Mouse (Mus musculus) T-helper 1 cell (primary cell): Measurements from ENCODE around the gene Stxbp2.

ENCODE experiments used
- in situ Hi-C: fragments of 300-600 bp; cut with MboI, MseI; formaldehyde crosslinking; loops from one replicate; pipeline ENCODE4 v1.15.1; 2025; ENCODE audit warnings: high pct_unique_total_duplicates

Gene Stxbp2

GRCm38 (mm10) chr8:3628014-3628413, 2.7 kb upstream of the Stxbp2 start:
- in situ Hi-C loops = loop anchor here (10.0 kb wide), 1 partner anchor 597 kb away; the partner anchor contains the start of gene Lrrc8e

DNA sequence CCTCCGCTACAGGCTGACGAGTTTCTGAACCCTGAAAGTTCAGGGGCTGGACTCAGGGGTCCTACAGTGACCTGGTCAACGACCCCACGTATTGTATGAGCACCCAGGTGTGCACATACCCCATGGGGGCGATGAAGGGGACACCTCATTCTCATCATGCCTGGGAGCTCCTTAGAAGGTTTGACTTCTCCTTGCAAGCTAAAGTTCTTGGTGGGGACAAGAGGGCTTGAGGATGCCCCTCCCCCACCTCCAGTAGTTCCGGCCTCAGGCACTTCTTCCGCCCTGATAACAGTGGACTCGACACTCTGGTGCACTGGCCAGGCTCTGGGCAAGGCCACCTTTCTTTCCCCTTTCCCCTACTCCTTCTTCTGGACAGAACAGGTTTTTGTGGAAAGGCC, 722 bp downstream of the Stxbp2 start:
- in situ Hi-C loops = loop anchor here (5.0 kb wide), 1 partner anchor 41 kb away; the partner anchor contains the start of gene Fcor

DNA sequence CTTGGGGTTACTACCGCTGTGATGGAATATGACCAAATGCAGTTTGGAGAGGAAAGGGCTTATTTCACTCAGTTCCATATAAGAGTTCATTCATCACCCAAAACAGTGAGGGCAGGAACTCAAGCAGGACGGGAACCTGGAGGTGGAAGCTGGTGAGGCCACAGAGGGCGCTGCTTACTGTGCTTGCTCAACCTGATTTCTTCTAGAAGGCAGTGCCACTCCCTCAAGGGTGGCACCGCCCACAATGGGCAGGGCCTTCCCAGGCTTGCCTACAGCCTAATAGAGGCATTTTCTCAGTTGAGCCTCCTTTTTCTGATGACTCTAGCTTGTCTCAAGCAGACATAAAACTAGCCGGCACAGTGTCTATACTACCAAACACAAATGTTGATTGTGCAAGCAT, 15.0 kb downstream of the Stxbp2 start:
- in situ Hi-C loops = no loop called here

- in situ Hi-C loops = no loop called here
Measured at GRCm38 (mm10) chr8:3646824-3647531, 16.2 kb downstream of the Stxbp2 start.

- in situ Hi-C loops = no loop called here
Measured at GRCm38 (mm10) chr8:3647561-3647960, 16.8 kb downstream of the Stxbp2 start.

GRCm38 (mm10) chr8:3648268-3648667, 17.5 kb downstream of the Stxbp2 start:
- in situ Hi-C loops = no loop called here

GRCm38 (mm10) chr8:3648990-3649389, 18.2 kb downstream of the Stxbp2 start:
- in situ Hi-C loops = no loop called here

DNA sequence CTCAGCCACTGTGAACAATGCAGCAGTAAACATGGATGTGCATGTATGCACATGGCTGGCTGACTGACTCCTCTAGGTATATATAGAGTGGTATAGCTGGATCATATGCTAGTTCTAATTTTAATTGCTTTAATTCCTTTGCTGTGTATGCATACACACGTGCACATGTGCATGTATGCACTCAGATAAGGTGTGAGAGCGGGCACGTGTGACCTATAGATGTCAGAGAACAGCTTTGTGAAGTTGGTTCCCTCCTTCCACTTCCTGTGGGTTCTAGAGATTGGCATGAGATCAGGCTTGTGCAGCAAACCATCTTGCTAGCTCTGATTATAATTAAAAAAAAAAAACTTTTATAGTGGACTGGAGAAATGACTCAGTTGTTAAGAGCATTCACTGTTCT, 22.1 kb downstream of the Stxbp2 start:
- in situ Hi-C loops = no loop called here

DNA sequence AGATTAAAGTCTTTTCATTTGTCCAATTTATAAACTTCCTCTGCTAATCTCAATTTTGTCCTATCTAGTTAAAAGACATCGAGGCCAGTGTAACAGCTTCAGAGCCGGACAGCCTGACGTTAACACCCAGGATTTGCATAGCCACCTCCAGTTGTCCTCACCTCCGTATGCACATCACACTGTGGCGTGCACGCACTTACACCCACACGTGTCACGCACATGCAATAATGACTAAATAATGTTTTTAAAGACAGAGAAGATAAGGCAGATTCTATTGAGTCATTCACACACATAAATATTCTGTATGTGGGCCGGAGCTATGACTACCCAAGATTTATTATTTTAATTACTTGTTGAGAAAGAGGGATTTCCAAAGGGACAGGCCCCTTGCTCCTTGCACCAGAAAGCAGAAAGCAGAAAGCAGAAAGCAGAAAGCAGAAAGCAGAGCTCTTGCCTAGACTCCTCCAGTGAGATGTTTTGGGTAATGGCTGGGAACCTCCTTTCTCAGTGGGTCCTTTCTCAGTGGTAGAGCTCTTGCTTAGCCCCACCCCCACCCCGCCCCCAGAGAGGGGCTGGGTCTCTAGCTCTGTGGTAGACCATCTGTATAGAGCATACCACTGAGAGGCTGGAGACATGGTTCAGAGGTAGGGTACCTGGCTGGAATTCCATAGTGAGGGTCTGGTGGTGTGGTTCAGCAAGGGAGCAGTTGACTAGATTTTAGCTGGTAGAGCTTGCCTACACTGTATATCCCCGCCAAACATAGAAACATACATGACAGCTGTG, 24.2 kb downstream of the Stxbp2 start:
- in situ Hi-C loops = no loop called here

DNA sequence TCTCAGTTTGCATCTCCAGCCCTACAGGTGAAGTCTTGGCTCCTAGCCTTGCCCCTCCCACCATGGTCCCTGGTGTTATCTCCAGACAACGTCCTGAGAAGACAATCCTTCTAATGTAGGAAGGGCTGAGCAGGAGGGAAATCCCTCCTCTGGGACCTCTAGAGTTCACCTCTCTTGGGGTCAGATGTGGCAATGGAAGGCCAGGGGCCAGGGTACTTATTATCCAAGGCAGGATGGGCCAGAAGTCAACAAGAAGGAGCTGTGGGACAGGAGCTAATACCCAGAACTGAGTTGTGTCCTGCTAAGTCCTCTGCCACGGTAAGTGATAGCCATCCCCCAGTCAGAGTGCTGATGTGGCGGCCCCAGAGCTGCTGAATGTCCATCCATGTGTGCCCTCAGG, 24.8 kb downstream of the Stxbp2 start, which contains the start of gene Retn:
Gene Retn, plus strand, starts transcription at position 245 of the 400 bp plus-strand sequence.
- in situ Hi-C loops = no loop called here

- in situ Hi-C loops = no loop called here
Measured at GRCm38 (mm10) chr8:3656725-3657381, 26.1 kb downstream of the Stxbp2 start.

- in situ Hi-C loops = no loop called here
Measured at GRCm38 (mm10) chr8:3660889-3661288, 30.1 kb downstream of the Stxbp2 start.

DNA sequence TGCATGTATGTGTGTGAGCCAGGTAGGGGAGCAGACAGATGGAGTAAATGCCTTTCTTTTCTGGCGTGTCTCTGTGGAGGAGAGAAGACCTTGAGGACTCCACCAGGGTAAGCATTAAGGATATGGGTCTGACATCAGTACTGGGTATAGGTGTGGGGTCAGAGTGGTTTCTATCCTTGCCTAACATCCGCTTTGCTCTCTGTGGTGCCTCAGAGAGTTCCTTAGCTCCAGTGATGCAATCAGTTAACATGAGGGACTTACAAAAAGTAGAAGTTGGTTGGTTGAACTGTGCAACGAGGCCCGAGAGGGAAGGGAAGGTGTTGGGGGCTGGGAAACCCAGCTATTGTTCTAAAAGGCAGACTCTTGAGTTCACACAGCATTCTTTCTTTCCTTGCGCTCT, 33.6 kb downstream of the Stxbp2 start:
- in situ Hi-C loops = no loop called here

- in situ Hi-C loops = no loop called here
Measured at GRCm38 (mm10) chr8:3665507-3665906, 34.8 kb downstream of the Stxbp2 start, which contains the start of gene Mcemp1. Gene Mcemp1, plus strand, starts transcription at chr8:3665754.

DNA sequence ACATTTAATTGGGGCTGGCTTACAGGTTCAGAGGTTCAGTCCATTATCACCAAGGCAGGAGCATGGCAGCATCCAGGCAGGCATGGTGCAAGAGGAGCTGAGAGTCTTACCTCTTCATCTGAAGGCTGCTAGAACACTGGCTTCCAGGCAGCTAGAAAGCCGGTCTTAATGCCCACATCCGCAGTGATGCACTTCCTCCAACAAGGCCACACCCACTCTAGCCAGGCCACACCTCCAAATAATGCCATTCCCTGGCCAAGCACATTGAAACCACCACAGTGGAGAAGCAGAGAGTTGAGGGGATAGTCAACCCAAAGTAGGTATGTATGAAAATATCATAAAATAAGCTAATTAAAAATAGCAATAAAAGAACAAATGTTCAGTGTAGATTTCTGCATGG, 39.6 kb downstream of the Stxbp2 start:
- in situ Hi-C loops = loop anchor here (5.0 to 10.0 kb wide), 3 partner anchors 38 to 286 kb away; partner anchors contain the start of genes Pex11g and Stxbp2

DNA sequence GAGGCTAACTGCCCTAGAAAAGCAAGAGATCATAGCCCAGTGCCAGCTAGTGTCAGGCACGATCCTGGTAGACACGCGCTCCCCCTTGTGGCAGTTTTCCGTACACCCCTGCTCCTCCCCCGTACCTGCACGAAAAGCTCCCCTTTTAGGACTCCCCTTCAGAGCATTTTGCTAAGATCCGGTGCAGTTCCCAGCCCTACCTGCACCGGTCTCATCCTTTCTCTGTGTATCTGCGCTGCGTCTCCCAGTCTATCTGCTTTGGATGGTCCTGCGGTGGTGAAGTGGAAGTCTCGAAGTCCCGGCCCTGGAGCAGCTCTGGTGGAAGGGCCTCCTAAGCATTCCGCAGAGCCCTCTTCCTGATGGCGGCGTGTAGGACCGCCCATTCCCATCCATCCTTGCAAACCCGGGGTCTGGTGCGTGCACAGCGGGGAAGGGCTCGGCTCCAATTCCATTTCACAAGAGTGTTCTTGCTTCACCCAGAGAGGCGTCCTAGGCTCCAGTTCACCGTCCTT, 41.3 kb downstream of the Stxbp2 start, which contains the start of gene Fcor:
Gene Fcor, minus strand, starts transcription at position 383 of the 512 bp plus-strand sequence.
- in situ Hi-C loops = loop anchor here (5.0 to 10.0 kb wide), 3 partner anchors 40 to 287 kb away; partner anchors contain the start of genes Pex11g and Stxbp2

- in situ Hi-C loops = loop anchor here (5.0 to 10.0 kb wide), 3 partner anchors 42 to 290 kb away; partner anchors contain the start of genes Pex11g and Stxbp2
Measured at GRCm38 (mm10) chr8:3674671-3675070, 43.9 kb downstream of the Stxbp2 start.

DNA sequence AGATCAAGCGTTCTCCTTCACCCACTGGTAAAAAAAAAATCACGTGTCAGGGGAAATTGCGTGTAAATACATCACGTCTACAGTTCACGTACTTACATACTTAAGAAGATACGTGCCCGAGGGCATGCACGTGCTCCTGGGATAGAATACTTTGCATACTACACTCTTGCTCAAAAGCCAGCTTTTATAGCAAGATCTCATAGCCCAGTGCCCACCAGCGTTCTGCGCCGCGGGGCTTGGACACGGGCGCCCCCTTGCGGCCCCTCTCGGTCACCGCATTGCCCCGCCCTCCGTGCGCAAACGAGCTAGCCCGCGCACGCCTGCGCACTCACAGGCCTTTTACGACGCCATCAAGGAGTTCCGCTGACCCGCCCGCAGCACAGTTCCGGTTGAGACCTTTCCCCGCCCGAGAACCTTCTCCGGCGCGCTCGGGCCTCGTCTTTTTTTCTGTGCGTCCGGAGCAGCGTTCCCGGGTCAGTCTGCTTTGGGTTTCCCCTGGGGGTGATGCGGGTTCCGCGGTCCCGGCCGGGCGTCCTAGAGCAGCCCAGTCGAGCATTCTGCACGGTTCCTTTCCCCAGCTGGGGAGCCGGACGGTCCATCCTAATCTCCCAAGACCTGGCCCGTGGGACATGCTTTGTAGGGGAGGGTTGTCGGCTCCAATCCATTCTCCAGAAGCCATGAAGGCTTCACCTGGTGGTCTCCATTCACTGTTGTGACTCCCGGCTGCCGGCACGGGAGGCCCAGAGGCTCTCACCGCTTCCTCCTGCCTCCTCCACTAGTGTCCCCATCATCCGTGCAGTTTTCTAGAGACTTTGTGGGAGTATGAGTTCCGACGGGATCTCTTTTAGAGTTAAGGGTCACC, 45.6 kb downstream of the Stxbp2 start, which contains the start of gene Trappc5:
Gene Trappc5, plus strand, starts transcription at position 169 of the 862 bp plus-strand sequence.
- in situ Hi-C loops = loop anchor here (10.0 kb wide), 1 partner anchor 292 kb away; no protein-coding TSS in a partner anchor

- in situ Hi-C loops = loop anchor here (10.0 kb wide), 1 partner anchor 292 kb away; no protein-coding TSS in a partner anchor
Measured at GRCm38 (mm10) chr8:3676993-3677579, 46.3 kb downstream of the Stxbp2 start.

- in situ Hi-C loops = loop anchor here (10.0 kb wide), 1 partner anchor 294 kb away; no protein-coding TSS in a partner anchor
Measured at GRCm38 (mm10) chr8:3678831-3679230, 48.1 kb downstream of the Stxbp2 start.
